Mouse (Mus musculus) kidney, embryonic 14.5 days (tissue): ENCODE measurements around the gene Slc5a10. TPM values are rescaled to one million over a fixed set of nuclear protein-coding genes. Genes with fewer than 3 reads are reported as not detected.
A peak's percentile ranks its signal among the peaks of the same experiment; 100 is the strongest.

ENCODE experiments used
- ATAC-seq: fragments of 200-750 bp; cut with Nextera tagmentation; 2 replicates; pipeline ENCODE4 v1.8.0; 2017; ENCODE audit warnings: moderate number of reproducible peaks, mild to moderate bottlenecking, moderate TSS enrichment, moderate library complexity; ENCODE audit not compliant: low FRiP score, low TSS enrichment
- H3K27ac ChIP-seq: fragments of 300-500 bp; sonication (generic); 2 replicates; pipeline ENCODE4 v1.5.1; 2014; ENCODE audit warnings: low read depth, mild to moderate bottlenecking, low read length, moderate library complexity, mixed read lengths
- H3K27me3 ChIP-seq: fragments of 300-500 bp; sonication (generic); 2 replicates; pipeline ENCODE4 v1.6.1; 2014; ENCODE audit warnings: mild to moderate bottlenecking, low read length; ENCODE audit not compliant: control insufficient read depth, insufficient read depth
- H3K36me3 ChIP-seq: fragments of 300-500 bp; sonication (generic); 2 replicates; pipeline ENCODE4 v1.6.1; 2014; ENCODE audit warnings: low read length, mixed read lengths; ENCODE audit not compliant: control insufficient read depth, insufficient read depth
- H3K4me1 ChIP-seq: fragments of 300-500 bp; sonication (generic); 2 replicates; pipeline ENCODE4 v1.6.1; 2014; ENCODE audit warnings: low read length, mixed read lengths; ENCODE audit not compliant: control insufficient read depth, insufficient read depth
- H3K4me2 ChIP-seq: fragments of 300-500 bp; sonication (generic); replicated peaks from 2 replicates; pipeline ENCODE4 v1.6.1; 2014; ENCODE audit warnings: low read depth, mild to moderate bottlenecking, low read length
- H3K4me3 ChIP-seq: fragments of 300-500 bp; sonication (generic); 2 replicates; pipeline ENCODE4 v1.5.1; 2014; ENCODE audit warnings: mild to moderate bottlenecking, low read length
- H3K9ac ChIP-seq: fragments of 300-500 bp; sonication (generic); 2 replicates; pipeline ENCODE4 v1.6.1; 2014; ENCODE audit warnings: low read depth, mild to moderate bottlenecking, low read length, moderate library complexity
- H3K9me3 ChIP-seq: fragments of 300-500 bp; sonication (generic); 2 replicates; pipeline ENCODE4 v1.6.1; 2016; ENCODE audit warnings: low read length; ENCODE audit not compliant: control insufficient read depth
- WGBS: fragments of 180-500 bp; shearing (Covaris S2); extraction: QIAGEN DNeasy Blood & Tissue Kit; methylation state at CpG from one replicate; pipeline ENCODE4 v1.1.7; 2014; 5-methylcytosine and 5-hydroxymethylcytosine counted together
- polyA plus RNA-seq: library from polyadenylated mRNA; unstranded; fragments of >200 nt; fragmentation: Nextera tagmentation; extraction: Ambion mirVana; gene quantifications from 2 replicates; pipeline ENCODE4 v1.2.1, GENCODE M21; 2014

Slc5a10 gene
- polyA plus RNA-seq, 1 experiment from 2014 or later, result 0.11 TPM

DNA sequence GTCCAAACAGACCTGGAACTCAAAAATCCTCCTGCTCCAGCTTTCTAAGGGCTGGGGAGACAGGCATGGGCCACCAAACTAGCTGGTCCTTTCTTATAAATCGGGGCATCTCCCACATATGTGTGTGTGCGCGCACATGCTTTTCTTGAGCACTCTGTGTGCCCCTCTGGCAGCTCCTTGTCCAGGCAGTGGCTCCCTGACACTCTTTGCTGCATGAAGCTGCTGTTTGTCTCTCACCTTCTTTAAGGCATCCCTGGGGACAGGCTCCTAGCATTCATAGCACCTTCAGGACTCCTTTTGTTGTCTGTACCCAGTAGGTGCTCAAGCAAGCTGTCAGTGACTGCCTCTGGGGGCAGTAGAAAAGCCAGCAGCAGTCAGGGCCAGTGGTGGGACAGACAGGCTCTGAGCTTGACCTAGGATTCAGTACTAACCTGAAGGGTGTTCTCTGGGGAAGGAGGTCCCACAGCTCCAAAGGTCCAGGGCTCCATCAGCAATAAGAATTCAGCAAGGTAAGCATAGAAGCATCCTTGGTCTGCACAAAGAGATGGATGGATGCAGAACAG lies 62.2 kb downstream of the Slc5a10 start:
- Histone ChIP-seq H3K36me3 (no peaks in the 10 kb centered on the region), H3K27ac (no peak overlapping the region), H3K27me3 (no peaks in the 10 kb centered on the region), H3K4me1 (no peaks in the 10 kb centered on the region), H3K9ac (no peak overlapping the region), H3K9me3 (no peaks in the 10 kb centered on the region), H3K4me2 (no peak overlapping the region), H3K4me3 (no peak overlapping the region)
- WGBS, result 87% methylated on average over 3 of the region's 3 CpGs
- no peak for ATAC-seq

DNA sequence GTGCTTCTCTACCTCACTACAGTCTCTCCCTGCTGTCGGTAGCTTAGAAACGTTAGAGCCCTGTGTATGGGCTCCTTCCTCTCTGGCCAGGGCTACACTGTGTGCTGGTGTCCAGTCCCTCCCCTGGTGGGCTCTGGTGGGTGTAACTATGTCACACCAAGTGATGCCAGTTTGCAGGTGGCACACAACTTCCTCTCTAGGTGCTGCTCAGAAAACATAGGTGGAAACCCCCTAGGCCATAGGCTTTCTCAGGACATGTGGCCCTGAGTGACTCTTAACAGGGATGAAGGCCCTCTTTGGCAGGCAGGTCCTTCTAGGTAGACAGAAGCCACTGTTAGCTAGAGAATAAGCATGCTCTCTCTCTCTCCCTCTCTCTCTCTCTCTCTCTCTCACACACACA lies 63.2 kb downstream of the Slc5a10 start:
- no peaks in the 10 kb centered on the region for H3K4me1 ChIP-seq
- H3K9ac ChIP-seq, result no peak overlapping the region
- H3K4me3 ChIP-seq, result no peak overlapping the region
- 72% methylated on average over 2 of the region's 2 CpGs for WGBS
- no peaks in the 10 kb centered on the region for H3K36me3 ChIP-seq
- H3K27ac ChIP-seq, result no peak overlapping the region
- no peak for ATAC-seq
- no peaks in the 10 kb centered on the region for H3K9me3 ChIP-seq
- no peak overlapping the region for H3K4me2 ChIP-seq
- H3K27me3 ChIP-seq, result no peaks in the 10 kb centered on the region

DNA sequence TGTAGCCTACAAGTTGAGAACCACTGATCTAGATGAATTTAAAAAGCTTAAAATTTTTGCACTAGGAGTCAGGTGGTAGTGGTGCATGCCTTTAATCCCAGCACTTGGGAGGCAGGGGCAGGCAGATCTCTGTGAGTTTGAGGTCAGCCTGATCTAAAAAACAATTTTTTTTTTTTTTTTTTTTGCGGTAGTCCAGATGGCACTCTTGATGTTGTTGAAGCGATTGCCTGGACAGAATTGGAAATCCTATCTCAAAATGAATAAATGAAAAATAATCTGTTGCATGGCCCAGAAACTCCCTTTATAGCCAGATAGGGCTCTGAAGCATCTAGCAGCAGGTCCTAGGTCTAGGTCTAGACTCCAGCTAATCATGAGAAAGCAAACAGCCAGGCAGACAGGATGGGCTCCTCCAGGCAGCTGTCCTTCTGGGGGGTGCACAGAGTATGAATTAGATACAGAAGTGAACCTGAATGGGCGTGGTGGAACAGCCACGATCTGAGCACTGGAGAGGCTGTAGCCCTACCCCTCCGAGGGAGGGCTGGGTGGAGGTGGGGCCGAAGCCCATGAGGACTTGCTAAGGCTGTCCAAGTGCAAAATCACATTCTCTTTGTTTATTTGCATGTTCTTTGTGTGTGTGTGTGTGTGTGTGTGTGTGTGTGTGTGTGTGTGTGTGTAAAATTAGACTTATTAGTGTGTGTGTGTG lies 64.3 kb downstream of the Slc5a10 start:
- H3K4me2 ChIP-seq, result no peak overlapping the region
- H3K4me1 ChIP-seq, result no peaks in the 10 kb centered on the region
- no peaks in the 10 kb centered on the region for H3K36me3 ChIP-seq
- no peak overlapping the region for H3K4me3 ChIP-seq
- no peak for ATAC-seq
- H3K9ac ChIP-seq, result no peak overlapping the region
- H3K9me3 ChIP-seq, result no peaks in the 10 kb centered on the region
- no peaks in the 10 kb centered on the region for H3K27me3 ChIP-seq
- 71% methylated on average over 6 of the region's 6 CpGs for WGBS
- H3K27ac ChIP-seq, result no peak overlapping the region

DNA sequence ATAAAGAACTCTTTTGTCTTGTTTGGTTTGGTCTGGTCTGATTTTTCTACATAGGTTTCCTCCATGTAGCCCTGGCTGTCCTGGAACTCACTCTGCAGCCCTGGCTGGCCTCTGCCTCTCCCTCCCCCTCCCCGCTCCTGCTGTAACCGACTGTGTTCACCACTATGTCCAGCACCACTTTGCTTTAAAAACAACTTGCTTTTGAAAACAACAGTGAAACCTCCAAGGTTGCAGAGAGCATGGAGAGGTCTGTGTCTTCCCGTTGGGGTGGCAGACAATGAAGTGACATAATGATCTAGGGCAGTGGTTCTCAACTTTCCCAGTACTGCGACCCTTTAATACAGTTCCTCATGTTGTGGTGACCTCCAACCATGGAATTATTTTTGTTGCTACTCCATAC lies 65.0 kb downstream of the Slc5a10 start:
- H3K9me3 ChIP-seq, result no peaks in the 10 kb centered on the region

DNA sequence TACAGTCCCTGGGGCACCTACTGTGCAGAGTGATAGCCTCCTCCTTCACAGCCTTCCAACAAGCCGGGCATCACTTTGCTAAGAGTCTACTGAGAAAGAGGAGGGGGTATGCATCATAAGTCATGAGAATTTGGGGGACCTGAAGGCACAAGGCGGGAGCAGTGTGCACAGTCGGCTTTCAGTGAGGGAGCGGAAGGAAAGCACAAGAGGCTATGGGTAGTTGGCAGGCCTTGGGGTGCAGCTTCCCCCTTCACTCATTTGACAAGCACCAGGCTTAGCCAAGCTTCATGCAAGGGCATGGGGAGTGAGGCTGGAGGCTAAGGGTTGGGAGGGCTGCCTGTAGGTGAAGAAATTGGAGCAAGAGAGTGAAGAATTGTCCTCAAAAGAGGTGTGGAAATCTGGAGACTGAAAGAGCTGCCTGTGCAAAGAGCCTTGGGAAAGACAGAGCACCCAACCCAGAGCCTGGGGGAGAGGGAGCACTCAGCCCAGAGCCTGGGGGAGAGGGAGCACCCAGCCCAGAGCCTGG lies 65.8 kb downstream of the Slc5a10 start:
- H3K4me1 ChIP-seq, result no peaks in the 10 kb centered on the region
- no peak for ATAC-seq
- no peak overlapping the region for H3K27ac ChIP-seq
- no peaks in the 10 kb centered on the region for H3K27me3 ChIP-seq
- no peak overlapping the region for H3K4me3 ChIP-seq
- no peaks in the 10 kb centered on the region for H3K36me3 ChIP-seq
- H3K9ac ChIP-seq, result no peak overlapping the region
- no peaks in the 10 kb centered on the region for H3K9me3 ChIP-seq
- no peak overlapping the region for H3K4me2 ChIP-seq
- WGBS, result 89% methylated on average over 4 of the region's 4 CpGs

More for the DNA sequence above, 65.0 kb downstream of the Slc5a10 start:
- Histone ChIP-seq H3K27me3 (no peaks in the 10 kb centered on the region), H3K4me1 (no peaks in the 10 kb centered on the region), H3K27ac (no peak overlapping the region), H3K9ac (no peak overlapping the region), H3K4me3 (no peak overlapping the region), H3K36me3 (no peaks in the 10 kb centered on the region), H3K4me2 (no peak overlapping the region)
- 38% methylated on average over 4 of the region's 4 CpGs for WGBS
- no peak for ATAC-seq

DNA sequence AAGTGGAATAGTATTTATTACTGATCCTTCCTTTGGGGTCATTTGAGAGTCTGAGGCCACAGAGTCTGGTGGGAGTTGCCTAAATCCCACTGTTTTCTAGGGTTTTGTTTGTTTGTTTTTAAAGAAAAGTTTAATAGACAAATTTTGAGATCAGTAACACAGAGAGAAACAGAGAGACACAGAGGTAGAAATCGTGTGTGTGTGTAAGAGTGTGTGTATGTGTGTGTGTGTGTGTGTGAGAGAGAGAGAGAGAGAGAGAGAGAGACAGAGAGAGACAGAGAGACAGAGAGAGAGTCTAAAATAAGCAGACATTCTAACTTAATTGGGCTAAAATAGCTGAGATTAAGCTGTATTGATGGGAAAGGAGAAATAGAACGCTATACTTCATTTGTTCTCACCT lies 67.1 kb downstream of the Slc5a10 start:
- Histone ChIP-seq H3K27ac (no peak overlapping the region), H3K9me3 (no peaks in the 10 kb centered on the region), H3K4me3 (peak overlapping the region; percentile 15; the same call in 1 of the 2 replicates), H3K9ac (no peak overlapping the region), H3K4me2 (0 out of 2 replicates have a peak overlapping the region, but pooled peaks have one; percentile 21), H3K36me3 (no peaks in the 10 kb centered on the region), H3K4me1 (no peaks in the 10 kb centered on the region), H3K27me3 (no peaks in the 10 kb centered on the region)
- 83% methylated on average over 2 of the region's 2 CpGs for WGBS
- ATAC-seq, result no peak

DNA sequence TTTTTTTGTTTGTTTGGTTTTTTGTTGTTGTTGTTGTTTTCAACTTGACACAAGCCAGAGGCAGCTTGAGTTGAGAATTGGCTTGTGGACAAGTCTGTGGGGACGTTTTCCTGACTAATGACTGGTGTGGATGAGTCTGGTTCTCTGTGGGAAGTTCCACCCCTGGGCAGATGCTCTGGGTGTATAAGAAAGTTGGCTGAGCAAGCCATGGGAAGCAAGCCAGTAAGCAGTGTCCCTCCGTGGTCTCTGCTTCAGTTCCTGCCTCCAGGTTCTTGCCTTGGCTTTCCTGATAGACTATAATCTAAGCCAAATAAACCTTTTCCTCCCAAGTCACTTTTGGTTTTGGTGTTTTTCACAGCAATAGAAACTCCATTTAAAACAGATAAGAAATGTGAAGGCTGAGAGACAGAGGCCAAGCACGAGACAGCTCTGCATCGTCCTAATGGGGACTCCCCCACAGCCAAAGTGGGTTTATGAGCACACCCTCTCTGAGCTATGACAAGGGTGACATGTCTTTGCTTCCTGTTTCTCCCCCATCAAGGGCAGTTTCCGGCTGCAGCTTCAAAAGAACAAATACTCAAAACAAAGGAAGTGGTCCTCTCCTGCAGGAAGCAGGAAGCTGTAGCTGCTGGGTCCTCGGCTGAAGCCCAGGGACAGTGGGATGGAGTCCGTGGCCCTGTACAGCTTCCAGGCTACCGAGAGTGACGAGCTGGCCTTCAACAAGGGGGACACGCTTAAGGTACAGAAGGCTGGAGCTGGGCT lies 67.8 kb downstream of the Slc5a10 start, which contains the start of gene Grap:
Gene Grap, plus strand, starts transcription at position 580 of the 762 bp plus-strand sequence.
- no peaks in the 10 kb centered on the region for H3K9me3 ChIP-seq
- no peak within 1 kb of the TSS for H3K9ac ChIP-seq
- no peaks in the 10 kb centered on the region for H3K4me1 ChIP-seq
- no peaks in the 10 kb centered on the region for H3K36me3 ChIP-seq
- peak within 1 kb of the TSS; percentile 15; the same call in 1 of the 2 replicates for H3K4me3 ChIP-seq
- no peaks in the 10 kb centered on the region for H3K27me3 ChIP-seq
- no peak for ATAC-seq
- no peak within 1 kb of the TSS for H3K27ac ChIP-seq
- 0 out of 2 replicates have a peak within 1 kb of the TSS, but pooled peaks have one; percentile 21 for H3K4me2 ChIP-seq
- 62% methylated on average over 10 of the region's 10 CpGs for WGBS

DNA sequence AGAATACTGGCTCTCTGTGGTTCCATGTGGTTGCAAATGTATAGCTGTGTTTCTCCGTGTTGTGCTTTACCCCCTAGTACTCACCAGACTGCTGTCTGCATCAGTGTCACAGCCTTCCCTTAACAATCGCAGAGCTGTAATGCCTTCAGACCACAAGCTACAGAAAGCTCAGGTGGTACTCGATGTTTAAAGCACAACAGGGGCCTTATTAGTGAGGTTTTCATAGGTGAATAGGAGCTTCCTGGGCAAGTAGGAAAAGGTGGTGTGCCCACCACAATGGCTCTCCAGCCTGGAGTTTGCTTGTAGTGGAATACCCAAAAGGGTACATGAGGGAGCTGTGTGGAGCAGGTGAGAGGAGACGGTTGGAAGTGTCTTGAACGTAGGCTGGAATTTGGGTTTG lies 68.4 kb downstream of the Slc5a10 start:
- Histone ChIP-seq H3K27ac (no peak overlapping the region), H3K9me3 (no peaks in the 10 kb centered on the region), H3K4me2 (no peak overlapping the region), H3K36me3 (no peaks in the 10 kb centered on the region), H3K4me1 (no peaks in the 10 kb centered on the region), H3K27me3 (no peaks in the 10 kb centered on the region), H3K9ac (no peak overlapping the region), H3K4me3 (no peak overlapping the region)
- ATAC-seq, result no peak
- 92% methylated on average over 5 of the region's 5 CpGs for WGBS
